Mouse (Mus musculus) hindbrain, embryonic 10.5 days (tissue): ENCODE results near the gene Qser1. TPM values are rescaled to one million over a fixed set of nuclear protein-coding genes. Genes with fewer than 3 reads are reported as not detected.
A peak's percentile ranks its signal among the peaks of the same experiment; 100 is the strongest.
"Not testable (repeated sequence)": the region's sequence is repeated elsewhere in the genome, so short reads cannot be mapped to it uniquely, and the experiment has no call there.

Experiments used
- DNase-seq: peaks from one replicate; pipeline ENCODE4 v3.0.0-alpha.2; 2017; ENCODE audit warnings: low spot score
- H3K27ac ChIP-seq: fragments of 300-500 bp; sonication (generic); 2 replicates; pipeline ENCODE4 v1.5.1; 2016; ENCODE audit warnings: mild to moderate bottlenecking, moderate library complexity
- H3K27me3 ChIP-seq: fragments of 300-500 bp; sonication (generic); 2 replicates; pipeline ENCODE4 v1.6.1; 2016; ENCODE audit warnings: mild to moderate bottlenecking; ENCODE audit not compliant: poor library complexity, insufficient read depth, severe bottlenecking
- H3K36me3 ChIP-seq: fragments of 300-500 bp; sonication (generic); 2 replicates; pipeline ENCODE4 v1.6.1; 2016; ENCODE audit warnings: mild to moderate bottlenecking, moderate library complexity
- H3K4me1 ChIP-seq: fragments of 300-500 bp; sonication (generic); replicated peaks from 2 replicates; pipeline ENCODE4 v1.6.1; 2016; ENCODE audit warnings: mild to moderate bottlenecking
- H3K4me3 ChIP-seq: fragments of 300-500 bp; sonication (generic); 2 replicates; pipeline ENCODE4 v1.5.1; 2016; ENCODE audit warnings: mild to moderate bottlenecking, moderate library complexity
- H3K9me3 ChIP-seq: fragments of 300-500 bp; sonication (generic); 2 replicates; pipeline ENCODE4 v1.6.1; 2016; ENCODE audit warnings: mild to moderate bottlenecking, moderate library complexity
- WGBS: fragments of 180-500 bp; shearing (Covaris S2); methylation state at CpG from one replicate; pipeline ENCODE4 v1.1.7; 2016; 5-methylcytosine and 5-hydroxymethylcytosine counted together
- polyA plus RNA-seq: library from polyadenylated mRNA; unstranded; fragments of >200 nt; fragmentation: Nextera tagmentation; extraction: Ambion mirVana; gene quantifications from 2 replicates; pipeline ENCODE4 v1.2.1, GENCODE M21; 2016

The Qser1 gene
- 7.1 and 9.8 TPM in 2 replicates for polyA plus RNA-seq

GRCm38 (mm10) chr2:104816371-104816827, at the start of gene Qser1:
Gene Qser1 (minus strand): TSS chr2:104816760.
- Histone ChIP-seq H3K4me3 (peak within 1 kb of the TSS; percentile 100), H3K27me3 (no peaks in the 10 kb centered on the region), H3K36me3 (no peaks in the 10 kb centered on the region), H3K4me1 (peaks cover 38% of the 10 kb centered on the region), H3K9me3 (no peaks in the 10 kb centered on the region), H3K27ac (peak within 1 kb of the TSS; percentile 100)
- DNase-seq: no peak
- under 1% methylated on average over 46 of the region's 50 CpGs for WGBS

- no peak for DNase-seq
- Histone ChIP-seq H3K9me3 (no peaks in the 10 kb centered on the region), H3K36me3 (no peaks in the 10 kb centered on the region), H3K4me3 (no peak overlapping the region), H3K27ac (no peak overlapping the region), H3K27me3 (no peaks in the 10 kb centered on the region), H3K4me1 (no peaks in the 10 kb centered on the region)
- WGBS: 93% methylated on average over 4 of the region's 4 CpGs
Measured at GRCm38 (mm10) chr2:104864176-104864860, 47.8 kb upstream of the Qser1 start.

- Histone ChIP-seq H3K9me3 (no peaks in the 10 kb centered on the region), H3K27ac (no peak overlapping the region), H3K36me3 (no peaks in the 10 kb centered on the region), H3K4me3 (no peak overlapping the region), H3K4me1 (no peaks in the 10 kb centered on the region), H3K27me3 (no peaks in the 10 kb centered on the region)
- DNase-seq: no peak
- 89% methylated on average over 10 of the region's 10 CpGs for WGBS
Measured at GRCm38 (mm10) chr2:104860426-104860825, 43.9 kb upstream of the Qser1 start.

- H3K36me3 ChIP-seq: no peaks in the 10 kb centered on the region
- no peaks in the 10 kb centered on the region for H3K27me3 ChIP-seq
- DNase-seq: no peak
- 84% methylated on average over 5 of the region's 5 CpGs for WGBS
- no peak overlapping the region for H3K27ac ChIP-seq
- H3K4me3 ChIP-seq: no peak overlapping the region
- H3K9me3 ChIP-seq: no peaks in the 10 kb centered on the region
- H3K4me1 ChIP-seq: no peaks in the 10 kb centered on the region
Measured at GRCm38 (mm10) chr2:104859060-104859459, 42.5 kb upstream of the Qser1 start.

GRCm38 (mm10) chr2:104858083-104858482, 41.5 kb upstream of the Qser1 start:
- not testable (repeated sequence) for H3K36me3 ChIP-seq, DNase-seq, H3K27ac ChIP-seq, H3K4me3 ChIP-seq, H3K9me3 ChIP-seq, H3K4me1 ChIP-seq, H3K27me3 ChIP-seq
- 83% methylated on average over 3 of the region's 3 CpGs for WGBS

GRCm38 (mm10) chr2:104856218-104856617, 39.7 kb upstream of the Qser1 start:
- Histone ChIP-seq H3K27ac (no peak overlapping the region), H3K27me3 (peaks cover 3% of the 10 kb centered on the region; the same call in 1 of the 2 replicates), H3K36me3 (no peaks in the 10 kb centered on the region), H3K4me1 (peaks cover 4% of the 10 kb centered on the region; the same call in 1 of the 2 replicates), H3K9me3 (no peaks in the 10 kb centered on the region), H3K4me3 (no peak overlapping the region)
- WGBS: 49% methylated on average over 1 of the region's 1 CpGs
- DNase-seq: no peak

- Histone ChIP-seq H3K9me3 (no peaks in the 10 kb centered on the region), H3K4me3 (no peak overlapping the region), H3K27ac (no peak overlapping the region), H3K36me3 (no peaks in the 10 kb centered on the region), H3K4me1 (peaks cover 4% of the 10 kb centered on the region; the same call in 1 of the 2 replicates), H3K27me3 (peaks cover 8% of the 10 kb centered on the region)
- DNase-seq: no peak
- WGBS: 37% methylated on average over 3 of the region's 3 CpGs
Measured at GRCm38 (mm10) chr2:104855732-104856131, 39.2 kb upstream of the Qser1 start.

GRCm38 (mm10) chr2:104854836-104855235, 38.3 kb upstream of the Qser1 start:
- Histone ChIP-seq H3K27me3 (peaks cover 15% of the 10 kb centered on the region), H3K36me3 (no peaks in the 10 kb centered on the region), H3K9me3 (no peaks in the 10 kb centered on the region), H3K27ac (no peak overlapping the region), H3K4me1 (peaks cover 6% of the 10 kb centered on the region; the same call in 1 of the 2 replicates), H3K4me3 (no peak overlapping the region)
- WGBS: 89% methylated on average over 1 of the region's 1 CpGs
- no peak for DNase-seq

- DNase-seq: no peak
- no peak overlapping the region for H3K4me3 ChIP-seq
- WGBS: 91% methylated on average over 7 of the region's 7 CpGs
- no peaks in the 10 kb centered on the region for H3K36me3 ChIP-seq
- peaks cover 37% of the 10 kb centered on the region for H3K27me3 ChIP-seq
- H3K9me3 ChIP-seq: no peaks in the 10 kb centered on the region
- no peak overlapping the region for H3K27ac ChIP-seq
- peaks cover 18% of the 10 kb centered on the region for H3K4me1 ChIP-seq
Measured at GRCm38 (mm10) chr2:104852546-104852945, 36.0 kb upstream of the Qser1 start.

- Histone ChIP-seq H3K9me3 (no peaks in the 10 kb centered on the region), H3K27ac (no peak overlapping the region), H3K4me1 (peaks cover 23% of the 10 kb centered on the region), H3K4me3 (no peak overlapping the region), H3K27me3 (peaks cover 37% of the 10 kb centered on the region), H3K36me3 (no peaks in the 10 kb centered on the region)
- DNase-seq: peak; percentile 20
- 27% methylated on average over 5 of the region's 5 CpGs for WGBS
Measured at GRCm38 (mm10) chr2:104851686-104852085, 35.1 kb upstream of the Qser1 start.

GRCm38 (mm10) chr2:104849991-104850359, 33.4 kb upstream of the Qser1 start:
- Histone ChIP-seq H3K4me3 (peak overlapping the region; percentile 67), H3K9me3 (no peaks in the 10 kb centered on the region), H3K27me3 (peaks cover 37% of the 10 kb centered on the region), H3K36me3 (no peaks in the 10 kb centered on the region), H3K4me1 (peaks cover 28% of the 10 kb centered on the region), H3K27ac (no peak overlapping the region)
- WGBS: 74% methylated on average over 3 of the region's 3 CpGs
- no peak for DNase-seq

- H3K27me3 ChIP-seq: peaks cover 37% of the 10 kb centered on the region
- H3K4me1 ChIP-seq: peaks cover 28% of the 10 kb centered on the region
- under 1% methylated on average over 62 of the region's 62 CpGs for WGBS
- H3K9me3 ChIP-seq: no peaks in the 10 kb centered on the region
- no peaks in the 10 kb centered on the region for H3K36me3 ChIP-seq
- H3K4me3 ChIP-seq: peak within 1 kb of the TSS; percentile 67
- peak; percentile 59 for DNase-seq
- H3K27ac ChIP-seq: peak within 1 kb of the TSS; percentile 78
Measured at GRCm38 (mm10) chr2:104849276-104849990, 32.9 kb upstream of the Qser1 start, which contains the start of gene Prrg4. Gene Prrg4 (minus strand): TSS chr2:104849876.
